Mouse (Mus musculus): ENCODE measurements around the gene Cry1.

DNA sequence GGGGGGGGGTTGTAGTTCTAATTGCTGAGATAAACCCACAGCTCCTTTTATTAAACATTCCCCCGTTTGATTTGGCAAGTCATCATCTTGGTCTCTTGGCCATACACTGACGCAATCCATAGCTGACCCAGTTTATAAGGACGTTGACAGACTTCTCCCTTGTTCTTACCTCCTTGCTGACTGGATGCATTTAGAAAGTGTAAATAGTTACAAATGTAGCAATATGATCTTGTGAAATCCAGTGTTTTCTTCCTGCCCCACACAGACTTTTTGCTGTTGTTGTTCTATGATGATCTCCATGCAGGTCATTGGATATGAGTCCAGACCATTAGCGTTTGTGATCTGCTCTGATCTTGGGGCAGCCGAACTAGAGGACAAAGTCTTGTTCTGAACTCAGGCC lies 5.1 kb upstream of the Cry1 start:
- no peak for TF ChIP-seq TAL1 (IDR thresholded peaks at IDR 0.05; ENCODE audit: low read length)
- TF ChIP-seq GATA1 (IDR thresholded peaks at IDR 0.05; ENCODE audit: low read length): no peak

Measured in erythroblast, embryonic 14.5 days (primary cell).